Mouse (Mus musculus): ENCODE measurements at regions not wholly inside any gene's neighbourhood (a gene's known extent, or its start where the extent isn't known, plus 50 kb on each side); places are given as distances from the start of the nearest gene placed in this dataset. TPM values are rescaled to one million over a fixed set of nuclear protein-coding genes. Genes with fewer than 3 reads are reported as not detected.

GRCm38 (mm10) chr11:91944336-91944735 lies 367.0 kb upstream of the Kif2b start:
- no peak overlapping the region for H3K4me2 ChIP-seq
- no peak overlapping the region for H3K27ac ChIP-seq
- no peaks in the 10 kb centered on the region for H3K27me3 ChIP-seq
- no peaks in the 10 kb centered on the region for H3K9me3 ChIP-seq
- H3K4me3 ChIP-seq, result no peak overlapping the region
- H3K36me3 ChIP-seq, result no peaks in the 10 kb centered on the region
- ATAC-seq (ENCODE audit: low FRiP score), result no peak
- no peak overlapping the region for H3K9ac ChIP-seq
- WGBS, result 91% methylated on average over 2 of the region's 2 CpGs
- no peaks in the 10 kb centered on the region for H3K4me1 ChIP-seq (replicated peaks)

Small RNA genes lying in the stretch of these regions (microRNA-seq; reads per million reads assigned to microRNA genes)
- gene Gm22702, result not detected
